Mouse (Mus musculus) cerebellum, postnatal 4 days (tissue): Measurements from ENCODE around the gene Olfml3.
A peak's percentile ranks its signal among the peaks of the same experiment; 100 is the strongest.

ENCODE experiments used
- DNase-seq, 2 experiments: peaks; one replicate each; pipeline ENCODE4 v3.0.0; 2022; ENCODE audit warnings: low spot score in 2 of 2, mixed read lengths in 1 of 2

The Olfml3 gene

DNA sequence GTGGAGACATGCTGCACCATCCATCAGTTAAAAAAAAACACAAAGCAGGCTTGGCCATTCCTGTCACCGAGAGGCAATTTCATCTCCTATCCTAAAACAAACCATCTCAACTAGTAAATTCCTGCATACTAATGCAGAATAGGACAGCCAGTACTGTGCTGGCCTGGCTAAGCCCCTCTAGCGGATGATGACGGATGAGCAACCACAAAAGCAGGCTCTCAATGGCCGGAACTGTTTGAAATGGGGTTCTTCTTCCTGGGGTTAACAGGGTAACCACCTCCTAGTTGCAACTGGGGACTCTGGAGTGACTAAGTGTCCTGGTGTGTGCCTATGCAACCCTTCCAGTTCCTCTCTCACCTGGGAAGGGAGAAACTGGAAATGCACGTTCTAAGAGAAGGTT lies 2.5 kb upstream of the Olfml3 start:
- no peak for DNase-seq

DNA sequence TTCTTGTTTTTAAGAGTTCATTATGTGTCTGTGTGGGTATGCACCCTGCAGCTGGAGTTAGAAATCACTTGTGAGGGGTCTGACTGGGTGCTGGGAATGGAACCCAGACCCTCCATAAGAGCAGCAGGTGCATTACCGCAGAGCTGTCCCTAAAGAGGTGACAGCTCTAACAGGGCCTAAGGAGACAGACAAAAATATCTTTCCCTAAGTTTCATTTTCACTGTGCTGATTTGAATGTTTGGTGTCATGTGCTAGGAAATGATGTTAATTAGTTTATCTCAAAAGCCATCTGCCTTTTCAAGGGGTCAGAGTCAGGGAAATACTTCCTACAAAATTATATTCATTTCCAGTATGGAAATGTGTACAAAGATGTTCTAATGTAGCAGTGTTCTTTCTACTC lies 1.5 kb upstream of the Olfml3 start, which contains the start of gene Gm10964:
TSS of gene Gm10964 (plus strand) at position 38 of the 400 bp plus-strand sequence.
- no peak for DNase-seq

DNA sequence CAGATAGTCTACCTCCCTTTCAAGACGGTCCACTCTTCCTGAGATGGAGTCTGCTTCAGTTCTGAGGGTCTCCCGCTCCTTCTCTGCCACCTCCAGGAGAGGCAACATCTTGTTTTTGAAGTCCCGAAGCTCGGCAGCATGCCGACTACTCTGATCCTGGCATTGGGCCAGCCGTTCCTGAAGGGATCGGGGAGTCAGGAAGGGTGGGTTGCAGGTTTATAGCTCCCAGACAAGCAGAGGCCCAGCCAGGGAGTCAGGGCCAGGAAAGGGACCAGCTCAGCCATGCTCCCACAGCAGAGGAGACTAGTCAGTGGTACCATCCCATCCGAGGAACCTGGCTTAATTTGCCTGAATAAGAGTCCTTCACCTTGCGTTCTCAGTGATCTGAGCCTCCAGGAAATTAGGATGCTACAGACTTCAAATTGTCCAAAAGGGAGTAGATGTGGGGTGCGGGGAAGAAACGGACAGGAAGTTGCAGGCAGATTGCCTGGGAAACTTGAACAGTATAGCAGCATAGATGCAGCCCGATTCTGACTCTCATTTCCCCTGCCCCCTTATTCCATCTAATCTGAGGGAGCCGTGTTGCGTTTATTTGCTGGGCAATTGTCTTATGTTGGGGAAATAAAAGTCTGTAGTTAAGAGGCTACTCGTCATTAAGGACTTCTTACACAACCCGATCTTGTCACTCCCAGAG lies 593 bp downstream of the Olfml3 start:
- peak in 1 of 2 experiments; percentile 55 for DNase-seq

DNA sequence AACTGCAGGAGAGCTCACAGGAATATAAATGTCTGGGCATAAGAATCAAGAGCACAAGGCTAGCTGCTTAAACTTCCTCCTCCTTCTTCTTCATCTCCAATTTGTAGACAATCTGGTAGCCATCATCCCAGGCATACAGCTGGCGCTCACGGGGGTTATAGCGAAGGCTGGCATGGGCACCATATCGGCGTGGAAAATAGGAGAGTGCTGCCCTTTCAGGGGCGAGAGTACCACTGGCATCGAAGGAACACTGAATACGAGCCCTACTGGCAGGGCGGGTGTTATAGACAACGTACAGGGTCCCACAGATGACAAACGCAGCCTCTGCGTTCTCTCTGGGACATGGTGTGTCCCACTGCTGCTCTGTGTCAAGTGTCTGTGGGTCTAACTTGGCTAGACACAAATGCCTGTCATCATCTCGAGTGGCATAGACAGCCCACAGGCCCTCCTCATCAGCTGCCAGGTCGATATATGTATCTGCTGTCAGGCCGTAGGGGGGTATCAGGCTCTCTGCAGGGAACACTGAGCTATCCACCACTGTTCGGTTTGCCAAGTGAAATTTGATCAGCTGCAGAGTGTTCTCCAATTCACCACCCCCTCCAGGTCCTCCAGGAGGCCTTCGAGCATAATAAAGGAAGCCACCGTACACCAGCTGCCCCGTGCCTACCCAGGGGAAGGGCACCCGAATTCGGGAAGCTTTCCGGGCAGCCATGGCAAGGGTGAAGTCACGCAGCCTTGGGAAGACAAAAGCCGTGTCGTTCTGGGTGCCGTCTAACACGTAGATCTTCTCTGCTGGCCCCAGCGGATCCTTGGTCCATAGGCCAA lies 1.8 kb downstream of the Olfml3 start:
- DNase-seq, result no peak

DNA sequence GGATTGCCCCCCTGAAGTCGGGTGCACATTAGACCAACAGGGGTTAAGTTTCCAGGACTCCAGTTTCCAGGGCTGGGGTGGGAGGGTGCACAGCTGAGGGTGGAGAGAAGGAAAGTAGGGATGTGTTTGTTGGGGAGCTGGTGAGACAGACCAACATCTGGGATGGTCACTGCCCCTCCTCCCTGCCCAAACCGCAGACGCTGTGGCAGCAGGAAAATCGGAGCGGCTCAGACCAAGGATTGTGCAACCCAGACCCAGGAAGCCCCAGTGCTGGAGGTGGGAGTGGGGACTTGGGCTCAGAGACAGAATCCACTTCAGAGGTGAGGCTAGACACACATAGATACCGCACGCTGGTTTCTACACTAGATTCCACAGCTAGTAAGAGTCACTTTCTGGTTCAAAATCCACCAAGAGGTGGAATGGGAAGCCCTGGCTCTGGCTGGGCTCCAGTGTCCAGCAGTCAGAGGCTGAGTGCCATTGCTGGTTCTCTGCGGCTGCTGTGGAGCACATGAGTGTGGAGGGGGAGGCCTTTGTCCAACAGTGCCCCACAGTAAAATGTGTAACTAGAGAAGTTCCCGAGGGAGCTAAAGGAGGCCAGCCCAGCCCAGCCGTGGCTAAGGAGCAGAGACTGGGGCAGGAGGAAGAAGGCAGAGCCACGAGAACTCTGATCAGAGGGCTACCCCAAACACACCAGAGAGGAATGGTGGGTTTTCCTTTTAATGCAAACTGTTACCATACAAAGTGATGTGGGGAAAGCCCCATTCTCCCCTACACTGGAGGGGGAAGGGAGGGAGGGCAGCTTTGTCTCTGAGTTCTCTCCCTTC lies 2.9 kb downstream of the Olfml3 start:
- no peak for DNase-seq

DNA sequence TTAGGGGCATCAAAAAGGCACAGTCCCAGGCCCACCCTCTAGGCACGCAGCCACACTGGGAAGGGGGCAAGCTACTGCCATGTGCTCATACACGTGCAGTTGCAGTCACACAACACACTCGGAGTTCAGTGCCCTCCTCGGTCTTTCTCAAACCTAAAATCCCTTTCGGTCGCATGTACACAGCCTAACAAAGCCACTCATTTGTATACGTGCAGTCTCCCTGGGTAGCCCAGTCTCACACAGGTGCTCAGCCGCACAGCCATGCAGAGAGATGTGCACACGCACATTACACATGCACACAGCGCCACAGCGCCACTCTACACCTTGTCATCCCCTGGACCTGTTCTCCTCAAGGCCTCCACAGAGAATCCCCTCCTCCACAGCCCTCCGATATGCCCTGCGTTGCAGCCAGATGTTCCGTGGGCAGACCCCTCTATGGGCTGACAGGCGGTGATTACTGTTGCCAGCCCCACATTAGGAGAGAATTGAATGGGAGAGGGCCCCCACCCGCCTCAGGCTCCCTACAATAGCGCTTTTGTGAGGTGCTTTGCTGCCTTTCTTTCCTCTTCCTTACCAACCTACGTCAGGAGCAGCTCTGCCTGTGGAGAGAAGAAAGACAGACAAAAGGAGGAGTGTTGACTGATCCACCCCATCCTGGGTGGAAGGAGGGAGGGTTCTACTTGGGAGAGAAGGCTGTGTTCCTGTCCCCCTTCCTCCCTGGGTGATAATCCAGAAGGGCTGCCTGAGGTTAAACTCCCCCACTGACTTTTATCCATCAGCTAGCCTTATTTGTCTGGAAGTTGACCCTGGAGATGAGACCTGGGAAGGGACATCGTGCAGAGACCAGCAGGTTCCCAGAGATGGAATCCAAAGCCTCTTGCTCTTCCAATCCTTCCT lies 3.8 kb downstream of the Olfml3 start:
- DNase-seq, result no peak

DNA sequence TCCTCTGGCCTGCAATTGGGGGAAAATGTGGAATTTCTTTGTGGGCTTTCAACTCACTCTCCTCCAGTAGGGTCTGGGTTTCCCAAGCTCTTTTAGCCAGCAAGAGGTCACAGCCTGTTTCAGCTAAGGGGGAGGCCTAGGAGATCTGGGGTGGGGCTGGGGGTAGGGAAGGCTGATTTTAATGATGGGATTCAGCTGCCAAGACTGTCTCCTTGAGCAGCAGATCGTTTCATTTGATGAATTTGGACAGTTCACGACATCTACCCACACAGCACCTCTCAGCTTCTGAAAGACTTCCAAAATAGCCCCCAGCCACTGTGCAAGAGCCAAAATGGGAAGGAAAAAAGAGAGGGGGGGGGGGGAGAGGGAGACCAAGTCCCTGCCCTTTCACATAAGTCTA lies 4.6 kb downstream of the Olfml3 start:
- DNase-seq, result no peak

DNA sequence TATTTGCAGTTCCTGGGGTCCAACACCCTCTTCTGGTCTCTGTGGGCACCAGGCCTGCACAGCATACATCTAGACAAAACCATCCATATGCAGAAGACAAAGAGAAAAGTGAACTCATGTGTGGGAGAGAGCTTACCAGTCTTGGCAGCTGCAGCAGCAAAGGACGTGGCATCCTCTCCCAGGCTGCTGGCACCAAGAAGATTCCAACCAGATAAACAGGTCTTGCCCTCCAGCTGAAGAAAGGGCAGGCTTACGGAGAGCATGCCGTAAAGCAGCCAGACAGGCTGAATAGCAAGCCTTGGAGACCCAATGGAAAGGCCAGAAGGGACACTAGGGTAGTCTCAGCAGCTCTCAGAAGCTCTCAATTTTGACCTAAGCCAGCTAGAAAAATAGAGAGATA lies 5.7 kb downstream of the Olfml3 start:
- DNase-seq, result no peak

DNA sequence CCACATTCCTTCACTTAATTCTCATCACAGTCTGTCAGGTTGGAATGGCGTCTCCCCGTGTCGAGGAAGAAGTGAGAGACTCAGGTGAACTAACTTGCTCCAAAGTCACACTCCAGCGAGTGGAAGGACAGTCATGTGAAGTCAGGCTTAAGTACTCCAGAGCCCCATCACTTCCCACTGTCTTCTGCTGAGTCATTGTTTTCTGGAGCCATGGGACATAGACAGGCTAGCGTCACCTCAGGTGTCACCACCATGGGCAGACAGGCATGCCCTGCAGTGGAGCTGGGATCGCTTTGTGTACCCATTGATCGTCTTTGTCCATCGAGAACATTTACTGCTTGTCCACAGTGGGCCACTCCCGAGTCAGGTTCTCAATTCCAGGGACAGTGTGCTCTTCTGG lies 8.0 kb downstream of the Olfml3 start:
- DNase-seq, result peak in 1 of 2 experiments; percentile 10

DNA sequence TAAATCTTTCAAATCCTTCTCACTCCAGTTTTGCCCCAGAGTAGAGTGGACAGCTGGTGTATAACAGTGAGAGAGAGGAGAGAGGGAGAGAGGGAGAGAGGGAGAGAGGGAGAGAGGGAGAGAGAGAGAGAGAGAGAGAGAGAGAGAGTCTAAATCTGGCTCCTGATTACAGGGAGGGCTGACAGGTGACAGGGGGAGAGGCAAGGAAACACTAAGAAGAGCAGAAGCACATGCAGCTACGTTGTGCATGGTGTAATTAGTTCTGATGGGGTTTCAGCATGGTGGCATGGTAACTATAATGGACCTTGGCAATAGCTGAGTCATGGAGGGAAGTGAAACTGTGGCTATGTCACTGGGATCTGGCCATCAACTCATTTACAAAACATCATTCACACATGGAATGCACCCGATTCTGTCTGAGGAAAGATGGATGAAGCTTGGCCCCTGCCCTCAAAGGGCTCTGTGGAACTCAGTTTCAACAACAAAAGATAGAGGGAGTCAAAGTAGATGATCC lies 9.9 kb downstream of the Olfml3 start:
- no peak for DNase-seq

DNA sequence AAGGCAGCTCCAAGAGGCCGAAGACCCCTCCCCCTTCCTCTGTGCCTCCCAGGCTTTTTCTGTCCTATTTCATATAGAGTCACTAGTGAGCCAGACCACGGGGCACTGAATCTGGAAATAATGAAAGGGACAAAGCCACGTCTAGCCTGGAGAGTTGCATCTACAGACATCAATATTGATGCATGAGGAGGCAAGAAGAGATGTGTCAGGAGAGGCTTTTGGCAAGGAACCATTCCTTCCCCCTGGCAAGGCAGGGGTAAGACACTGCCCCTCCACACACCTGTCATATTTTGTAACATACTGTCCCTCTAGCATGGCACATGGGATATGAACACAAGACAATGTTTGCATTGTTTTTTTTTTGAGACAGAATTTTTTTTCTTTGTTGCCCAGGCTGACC lies 11.2 kb downstream of the Olfml3 start:
- peak in 1 of 2 experiments; percentile 15 for DNase-seq

DNA sequence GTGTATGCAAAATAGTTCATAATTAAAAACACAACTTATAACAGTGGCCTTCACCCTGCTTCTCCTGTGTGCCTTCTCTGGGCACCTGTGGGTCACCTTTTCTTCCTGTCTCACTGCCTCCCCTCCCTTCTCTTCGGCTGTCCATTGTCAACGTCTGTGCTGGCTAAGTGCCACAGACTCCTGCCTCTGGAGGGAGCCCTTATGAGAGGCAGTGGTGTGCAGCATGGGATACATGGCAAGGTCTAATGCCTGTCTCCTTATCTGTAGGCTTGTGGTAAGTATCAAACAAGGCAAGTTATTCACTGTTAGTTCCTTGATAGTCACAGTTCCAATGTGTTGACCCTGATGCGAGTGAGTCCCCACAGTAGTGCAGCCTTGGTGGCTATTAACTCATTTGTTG lies 13.7 kb downstream of the Olfml3 start:
- DNase-seq, result peak in 1 of 2 experiments; percentile 18

DNA sequence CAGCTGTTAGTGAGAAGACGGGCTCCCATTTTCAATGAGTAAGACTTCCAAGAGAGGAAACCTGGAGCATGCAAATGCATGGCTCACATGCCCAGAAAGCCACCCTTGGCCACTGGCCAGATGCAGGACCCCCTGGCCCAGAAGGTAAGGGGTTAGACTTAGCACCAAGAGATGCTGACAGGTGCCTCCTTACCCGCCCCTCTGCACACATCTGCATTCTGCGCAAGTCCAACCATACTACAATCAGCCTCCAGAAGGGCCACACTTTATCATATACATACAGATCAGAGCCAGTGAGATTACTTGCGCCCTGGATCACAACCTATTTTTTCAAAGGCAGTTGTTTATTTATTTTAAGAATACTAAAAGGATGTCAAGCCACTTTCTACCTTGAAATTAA lies 19.1 kb downstream of the Olfml3 start:
- DNase-seq, result no peak

DNA sequence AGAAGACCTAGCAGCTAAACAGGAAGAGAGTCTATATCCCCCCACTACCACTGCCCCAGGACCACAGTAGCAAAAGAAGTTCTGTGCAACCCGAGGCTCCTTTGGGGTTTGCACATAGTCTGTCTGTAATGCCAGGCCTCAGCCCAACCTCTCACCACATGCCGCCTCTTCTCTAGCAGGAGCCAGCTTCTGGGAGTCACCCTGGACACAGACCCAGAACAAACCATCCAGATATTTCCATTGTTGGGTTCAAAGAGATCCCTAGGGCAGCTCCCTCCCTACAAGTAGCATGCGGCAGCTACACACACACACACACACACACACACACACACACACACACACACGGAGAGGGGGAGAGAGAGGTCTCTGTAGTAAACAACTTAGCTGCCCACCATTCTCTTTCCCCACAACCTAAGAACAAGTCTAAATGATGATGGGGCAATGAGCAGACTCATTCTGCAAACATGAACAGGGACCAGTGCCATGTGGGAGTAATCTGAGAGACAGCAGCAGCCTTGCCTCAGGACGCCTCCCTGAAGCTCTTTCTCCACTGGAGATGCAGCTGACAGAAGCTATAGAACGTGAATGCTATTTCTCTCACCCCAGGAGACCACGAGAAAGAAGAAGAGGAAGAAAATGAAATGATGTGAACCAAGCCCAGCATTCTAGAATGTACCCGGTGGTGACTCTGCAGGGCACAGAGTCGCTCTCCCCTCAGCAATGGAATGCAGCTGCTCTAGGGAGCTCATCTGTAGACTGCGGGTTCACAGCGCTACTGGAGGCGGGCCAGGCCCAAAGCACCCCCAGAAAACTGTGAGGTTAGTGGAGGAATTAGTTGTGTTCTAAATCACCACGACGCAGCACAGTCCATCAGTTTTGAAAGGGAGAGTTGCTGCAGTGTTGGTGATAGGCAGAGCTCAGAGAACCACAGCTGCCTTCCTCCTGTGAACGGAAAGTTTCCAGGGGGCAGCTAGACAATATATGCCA lies 20.7 kb downstream of the Olfml3 start:
- DNase-seq, result peak in 1 of 2 experiments; percentile 16

DNA sequence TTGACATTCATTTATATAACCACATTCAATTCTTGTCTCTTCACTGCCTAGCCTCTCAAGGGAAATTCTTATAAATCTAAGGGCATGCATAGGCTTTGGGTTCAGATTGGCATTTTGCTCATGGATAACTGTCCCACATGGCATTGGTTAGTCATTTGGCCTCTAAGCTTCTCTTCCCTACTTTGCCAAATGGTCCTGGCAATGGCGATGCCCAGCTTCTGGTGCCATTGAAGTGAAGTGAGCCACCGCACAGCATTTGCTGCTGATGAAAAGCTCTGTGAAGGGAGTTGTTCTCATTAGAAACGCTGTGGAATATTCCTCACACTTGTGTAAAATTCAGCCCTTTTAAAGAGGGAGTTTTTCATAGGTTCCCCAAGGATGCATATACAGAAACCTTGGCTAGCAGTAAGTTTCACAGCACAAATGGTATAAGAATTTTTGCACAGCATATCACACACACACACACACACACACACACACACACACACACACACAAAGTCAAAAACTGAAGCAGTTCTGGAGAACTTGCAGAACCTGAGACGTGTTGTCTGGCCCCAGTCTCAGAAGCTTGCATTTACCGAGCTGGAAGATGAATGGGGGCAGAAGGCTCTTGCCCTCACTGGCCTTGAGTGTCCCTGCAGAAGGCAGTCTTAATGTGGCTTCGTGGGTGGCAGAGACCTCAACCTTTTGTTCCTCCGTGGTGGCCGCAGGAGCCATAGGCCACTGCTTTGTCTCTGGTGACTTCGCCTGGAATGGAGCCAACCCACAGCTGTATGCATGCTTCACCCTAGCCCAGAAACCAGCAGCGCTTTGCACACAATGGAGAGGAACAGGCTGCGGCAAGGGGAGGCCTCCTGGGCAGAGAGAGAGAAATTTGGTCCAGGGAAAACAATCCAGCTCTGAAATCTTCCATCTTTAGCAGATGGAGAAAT lies 21.8 kb downstream of the Olfml3 start:
- DNase-seq, result peak in 1 of 2 experiments; percentile 21

DNA sequence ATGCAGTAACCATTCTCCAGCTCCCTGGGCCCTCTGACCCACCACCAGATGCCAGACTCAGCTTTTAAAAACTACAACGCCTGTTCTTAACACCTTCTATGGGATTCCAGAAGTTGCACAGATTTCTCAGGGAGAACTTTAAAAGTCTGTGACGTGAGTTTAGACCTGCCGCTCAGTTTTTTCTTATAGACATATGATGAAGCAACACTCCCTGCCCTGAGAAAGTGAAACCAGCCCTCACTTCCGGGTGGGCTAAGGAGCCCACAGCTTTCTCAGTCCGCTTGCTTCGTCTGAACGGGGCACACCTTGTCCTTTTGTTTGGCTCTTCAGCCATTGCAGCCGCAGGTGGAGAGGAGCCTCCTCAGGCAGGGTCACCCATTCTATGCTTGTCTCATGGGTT lies 22.9 kb downstream of the Olfml3 start:
- DNase-seq, result peak in 1 of 2 experiments; percentile 14

DNA sequence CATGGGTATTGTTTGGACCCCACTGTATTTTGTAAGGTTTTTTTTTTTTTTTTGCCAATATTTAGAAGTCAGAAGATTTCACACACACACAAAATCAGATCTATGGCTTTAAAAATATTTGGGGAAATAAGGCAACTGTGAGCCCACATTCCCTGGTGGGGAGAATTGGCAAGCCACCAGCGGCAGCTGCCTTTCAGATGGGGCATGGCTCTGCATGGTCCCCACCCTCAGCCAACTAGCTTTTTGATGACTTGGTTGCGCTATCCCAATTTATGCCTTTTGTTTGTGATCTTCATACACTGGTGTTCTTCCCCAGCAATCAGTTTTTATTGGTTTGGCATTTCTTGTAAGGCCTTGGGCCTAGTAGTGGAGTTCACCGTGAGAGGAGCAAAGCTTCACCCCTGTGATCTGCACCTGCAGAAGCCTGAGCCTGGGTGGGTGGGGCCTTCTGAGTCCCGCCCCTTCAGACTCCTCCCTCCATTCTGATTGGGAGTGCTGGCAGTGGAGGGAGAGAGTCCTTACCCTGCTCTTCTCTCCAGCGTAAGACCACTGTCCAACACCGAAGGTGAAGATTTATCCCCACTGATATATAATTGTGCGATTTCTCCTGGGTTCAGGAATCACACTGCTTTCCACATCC lies 23.4 kb downstream of the Olfml3 start:
- DNase-seq, result peak; percentile 6 to 34

DNA sequence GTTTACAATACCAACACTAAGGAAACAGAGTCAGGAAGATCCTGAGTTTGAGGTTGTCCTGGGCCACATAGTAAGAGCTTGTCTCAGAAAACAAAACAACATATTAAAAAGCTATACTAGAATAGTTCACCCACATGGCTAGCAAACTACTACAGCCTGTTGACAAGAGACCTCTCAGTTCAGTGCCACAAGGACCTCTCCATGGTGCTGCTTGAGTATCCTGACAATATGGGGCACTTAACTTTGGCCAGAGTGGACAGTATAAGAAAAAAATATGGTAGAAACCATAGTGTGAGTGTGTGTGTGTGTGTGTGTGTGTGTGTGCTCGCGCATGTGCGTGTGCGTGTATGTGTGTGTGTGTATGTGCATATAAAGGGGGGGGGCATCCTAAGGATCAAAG lies 25.6 kb downstream of the Olfml3 start:
- peak in 1 of 2 experiments; percentile 6 for DNase-seq
